Mouse (Mus musculus) right cerebral cortex, postnatal 36 days (tissue): ENCODE data around the gene Mast1.

Experiments
- DNase-seq, 2 experiments: peaks; one replicate each; pipeline ENCODE4 v3.0.0; 2022; ENCODE audit warnings: low spot score in 2 of 2, mixed read lengths in 1 of 2

Mast1 gene

DNA sequence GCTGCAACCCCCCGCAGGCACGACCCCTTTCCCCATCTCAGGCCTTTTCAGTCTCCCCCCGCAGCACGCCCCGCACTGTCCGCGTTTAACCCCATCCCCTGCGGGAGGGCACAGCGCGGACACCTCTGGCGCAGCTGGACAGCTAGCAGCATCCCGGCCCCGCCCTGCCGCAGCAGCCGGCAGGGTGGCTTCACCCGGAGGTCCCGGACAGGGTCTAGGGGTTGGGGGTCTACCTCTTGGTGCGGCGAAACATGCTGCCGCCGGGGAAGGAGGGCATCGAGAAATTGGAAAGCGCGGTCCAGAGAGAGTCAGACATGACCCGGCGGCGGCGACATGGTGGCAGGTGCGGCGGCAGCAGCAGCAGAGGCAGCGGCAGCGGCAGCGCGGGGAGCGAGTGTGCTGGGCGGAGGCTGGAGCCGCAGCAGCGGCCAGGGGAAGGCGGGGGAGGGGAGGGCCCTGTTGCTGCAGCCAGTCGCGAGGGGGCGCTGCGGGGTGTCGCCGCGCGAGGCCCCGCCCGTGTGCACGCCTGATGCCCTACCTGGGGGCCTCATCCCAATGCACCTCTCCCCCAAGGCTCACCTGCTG is at the start of gene Mast1:
Gene Mast1, minus strand, starts transcription at position 398 of the 585 bp plus-strand sequence.
- peak; percentile 57 to 58 for DNase-seq

DNA sequence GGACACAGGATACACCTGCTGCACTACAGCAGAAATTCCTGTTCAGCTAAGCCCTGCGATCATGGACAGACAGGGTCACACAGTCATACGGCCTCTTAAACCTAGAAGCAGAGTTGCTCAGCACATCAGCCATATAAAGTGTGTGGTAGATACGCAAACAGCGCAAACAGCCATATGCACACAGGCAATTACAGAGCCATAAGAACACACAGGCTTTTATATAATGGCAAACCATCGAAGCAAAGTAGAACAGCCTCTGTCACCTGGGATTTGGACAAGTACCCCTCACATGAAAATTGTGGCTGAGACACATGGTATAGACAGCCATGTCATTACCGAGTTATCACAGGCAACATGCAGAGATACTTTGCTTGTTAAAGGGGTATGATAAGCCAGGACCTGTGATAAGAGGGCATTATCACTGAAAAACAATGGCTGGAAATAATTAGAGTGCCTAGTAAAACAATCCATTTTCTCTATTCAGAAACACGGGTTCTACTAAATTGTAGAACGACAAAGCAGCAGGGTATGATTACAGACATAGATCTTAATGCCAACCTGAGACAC is 49.3 kb upstream of the Mast1 start:
- no peak for DNase-seq

DNA sequence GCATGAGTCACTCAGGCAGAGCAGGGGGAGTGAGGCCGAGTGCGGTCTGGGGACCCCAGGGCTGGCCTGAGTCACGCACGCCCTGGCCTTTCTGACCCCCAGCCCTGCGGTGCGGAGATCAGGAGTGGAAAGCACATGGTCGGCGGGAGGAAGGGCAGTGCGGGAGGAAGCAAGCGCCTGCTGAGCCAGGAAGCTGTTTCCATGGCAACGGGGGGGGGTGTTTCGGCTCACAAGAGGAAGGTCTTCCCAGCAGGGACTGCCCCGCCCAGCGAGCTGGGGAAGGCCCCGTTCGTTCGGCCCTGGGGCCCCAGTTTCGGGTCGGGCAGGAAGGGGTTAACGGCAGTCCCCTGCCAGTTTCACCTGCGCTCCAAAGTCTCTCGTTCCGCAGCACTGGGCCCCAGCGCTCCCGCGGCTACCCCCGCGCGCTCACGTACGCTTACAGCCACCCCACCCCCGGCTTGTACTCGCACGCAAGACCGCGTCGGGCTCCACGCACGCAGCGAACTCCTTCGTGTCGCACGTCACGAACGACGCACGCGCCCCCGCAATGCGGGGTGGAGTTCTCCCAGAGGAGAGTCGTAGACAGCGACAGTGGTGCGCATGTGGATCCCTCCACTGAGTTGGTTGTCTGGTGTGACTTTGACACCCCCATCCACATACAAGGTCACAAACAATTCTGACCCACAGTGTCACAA is 48.7 kb upstream of the Mast1 start:
- DNase-seq = peak; percentile 95 to 96

GRCm38 (mm10) chr8:84985049-84985683 is 48.0 kb upstream of the Mast1 start:
- no peak for DNase-seq

GRCm38 (mm10) chr8:84984294-84985048 is 47.3 kb upstream of the Mast1 start:
- no peak for DNase-seq

- no peak for DNase-seq
Measured at GRCm38 (mm10) chr8:84982499-84983011, 45.4 kb upstream of the Mast1 start.

GRCm38 (mm10) chr8:84981644-84982498 is 44.7 kb upstream of the Mast1 start:
- DNase-seq = no peak

- DNase-seq = no peak
Measured at GRCm38 (mm10) chr8:84980622-84981358, 43.6 kb upstream of the Mast1 start.

- DNase-seq = peak; percentile 91
Measured at GRCm38 (mm10) chr8:84979599-84980421, 42.7 kb upstream of the Mast1 start.

DNA sequence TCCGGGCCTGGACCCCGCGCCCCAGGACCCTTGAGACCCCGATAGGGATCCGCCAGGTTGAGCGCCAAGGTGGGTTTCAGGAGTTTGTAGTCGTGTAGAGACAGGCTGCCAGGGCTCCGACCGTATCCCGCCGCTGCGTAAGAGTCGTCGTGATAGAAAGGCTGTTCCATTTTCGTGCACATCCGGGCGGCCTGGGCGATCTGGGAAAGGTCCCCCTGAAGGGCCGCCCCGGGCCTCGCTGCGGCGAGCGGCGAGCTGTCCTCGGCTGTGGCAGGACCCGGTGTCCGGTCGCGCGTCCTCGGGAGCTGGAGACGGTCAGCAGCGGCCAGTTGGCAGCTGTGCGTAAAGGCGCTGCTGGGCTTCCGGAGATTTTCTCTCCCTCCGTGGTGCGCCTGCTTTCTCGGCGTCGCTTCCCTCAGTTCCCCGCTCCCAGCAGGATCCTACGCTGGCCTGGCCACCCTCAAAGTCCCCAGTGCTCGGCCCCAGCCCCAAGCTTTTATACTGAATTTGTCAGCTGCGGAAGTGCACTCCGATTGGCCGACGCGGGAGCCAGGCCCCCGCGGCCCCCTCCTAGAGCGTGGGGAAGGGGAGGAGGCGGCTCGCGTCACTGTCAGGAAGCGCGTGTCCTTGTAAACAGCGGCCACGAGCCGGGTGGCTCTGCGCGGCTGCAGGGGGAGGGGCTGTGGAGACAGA is 41.2 kb upstream of the Mast1 start, which contains the start of gene Junb:
Gene Junb, minus strand, starts transcription at position 471 of the 693 bp plus-strand sequence.
- DNase-seq = peak; percentile 95 to 97

GRCm38 (mm10) chr8:84977435-84978247 is 40.5 kb upstream of the Mast1 start:
- DNase-seq = peak; percentile 60 to 64

DNA sequence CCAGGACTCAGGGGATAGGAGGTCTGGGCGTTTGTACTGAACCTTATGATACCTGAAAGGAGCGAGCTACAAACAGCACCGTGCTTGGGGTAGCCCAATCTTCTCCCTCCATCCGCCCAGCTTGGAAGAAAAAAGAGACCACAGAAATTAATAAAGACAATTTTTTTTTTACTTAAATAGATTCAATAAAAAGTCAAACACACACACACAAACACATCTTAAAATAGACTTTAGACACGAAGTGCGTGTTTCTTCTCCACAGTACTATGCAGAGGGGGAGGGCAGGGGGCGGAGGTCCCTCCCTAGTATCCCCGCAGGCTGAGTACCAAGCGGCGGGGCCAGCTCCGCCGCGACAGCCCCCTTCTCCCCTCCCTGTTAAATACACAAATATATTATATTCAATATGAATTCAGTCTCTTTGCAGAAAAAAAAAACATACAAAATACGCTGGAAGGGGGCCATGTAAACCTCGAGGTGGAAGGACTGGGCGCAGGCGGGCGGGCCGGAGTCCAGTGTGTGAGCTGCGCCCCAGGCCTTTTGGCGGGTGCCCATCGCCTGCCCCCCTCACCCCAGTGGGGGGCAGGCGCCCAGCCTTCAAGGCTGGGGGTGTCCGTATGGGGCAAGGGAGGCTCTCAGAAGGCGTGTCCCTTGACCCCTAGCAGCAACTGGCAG is 39.7 kb upstream of the Mast1 start:
- DNase-seq = no peak

DNA sequence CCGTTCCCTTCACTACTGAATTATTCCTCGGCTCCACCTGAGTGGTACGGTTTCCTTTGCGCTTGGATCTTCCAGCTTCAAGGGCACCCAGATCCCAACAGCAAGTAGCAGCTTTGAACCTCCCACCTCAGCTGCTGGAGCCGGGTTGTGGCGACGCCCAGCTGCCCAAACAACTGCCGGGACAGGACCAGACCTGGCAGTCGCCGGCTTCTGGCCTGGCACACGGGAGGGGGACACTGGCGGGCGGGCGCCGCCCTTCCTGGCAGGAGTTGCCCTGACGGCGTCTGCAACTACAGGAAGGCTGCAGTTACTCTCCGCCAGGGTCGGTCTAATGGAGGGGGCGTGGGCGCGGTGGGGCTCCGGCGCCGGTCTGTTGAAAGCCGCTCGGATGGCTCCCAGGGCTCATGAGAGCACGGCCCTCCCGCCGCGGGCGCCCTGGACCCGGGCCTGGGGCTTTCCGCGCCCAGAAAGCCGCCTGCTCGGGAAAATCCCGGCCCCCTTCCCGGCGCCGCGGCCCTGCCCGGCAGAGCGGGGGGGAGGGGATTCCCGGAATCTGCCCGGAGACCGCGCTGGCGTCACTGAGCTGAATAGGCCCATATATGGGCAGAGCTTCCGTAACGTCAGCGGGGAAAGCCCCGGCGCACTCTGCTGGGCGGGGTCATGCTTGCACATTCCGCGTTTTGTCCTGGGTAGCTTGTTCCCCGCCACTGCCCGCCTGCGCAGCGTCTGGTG is 39.0 kb upstream of the Mast1 start:
- DNase-seq = peak; percentile 92 to 94

GRCm38 (mm10) chr8:84975434-84975833 is 38.3 kb upstream of the Mast1 start:
- no peak for DNase-seq

DNA sequence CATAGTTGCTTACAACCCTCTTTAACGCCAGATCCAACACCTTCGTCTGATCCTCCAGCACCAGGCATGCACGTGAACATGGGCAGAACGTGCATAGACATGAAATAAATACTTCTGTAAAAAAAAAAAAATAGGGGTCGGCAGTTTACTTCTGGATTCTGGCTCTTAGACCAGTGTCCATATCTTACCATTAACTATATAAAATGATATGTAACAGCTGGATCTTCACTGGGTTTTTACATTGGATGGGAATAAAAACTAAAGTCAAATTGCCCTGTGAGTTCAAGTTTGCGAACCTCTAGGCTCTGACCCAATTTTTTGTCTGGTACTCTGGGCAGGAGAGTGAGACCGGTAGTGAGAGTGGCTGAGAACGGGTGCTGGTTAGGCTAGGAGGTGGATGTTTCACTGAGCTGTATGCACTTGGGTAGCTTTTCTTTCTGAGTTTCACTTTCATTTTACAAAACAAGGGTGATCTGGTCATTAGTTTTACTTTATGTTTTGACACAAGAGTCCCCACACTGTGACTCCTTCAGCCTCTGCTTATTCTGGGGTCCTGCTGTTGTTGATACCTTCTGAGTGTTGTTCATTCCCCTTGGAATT is 37.5 kb upstream of the Mast1 start:
- no peak for DNase-seq
